Mouse (Mus musculus) forebrain, postnatal 0 days (tissue): ENCODE results near the gene Cggbp1. TPM values are rescaled to one million over a fixed set of nuclear protein-coding genes. Genes with fewer than 3 reads are reported as not detected.

ENCODE experiments used
- ATAC-seq: fragments of 200-750 bp; cut with Nextera tagmentation; 2 replicates; pipeline ENCODE4 v1.8.0; 2017; ENCODE audit warnings: mild to moderate bottlenecking, moderate library complexity
- DNase-seq: peaks from one replicate; pipeline ENCODE4 v3.0.0-alpha.2; 2015
- H3K27ac ChIP-seq: fragments of 300-500 bp; sonication (generic); 2 replicates; pipeline ENCODE4 v1.5.1; 2014; ENCODE audit warnings: low read depth, mild to moderate bottlenecking, antibody characterized with exemption, low read length, moderate library complexity, mixed read lengths
- H3K27me3 ChIP-seq: fragments of 300-500 bp; sonication (generic); 2 replicates; pipeline ENCODE4 v1.6.1; 2014; ENCODE audit warnings: mild to moderate bottlenecking, low read length, mixed read lengths; ENCODE audit not compliant: insufficient read depth
- H3K36me3 ChIP-seq: fragments of 300-500 bp; sonication (generic); 2 replicates; pipeline ENCODE4 v1.6.1; 2014; ENCODE audit warnings: mild to moderate bottlenecking, moderate library complexity; ENCODE audit not compliant: insufficient read depth
- H3K4me1 ChIP-seq: fragments of 300-500 bp; sonication (generic); 2 replicates; pipeline ENCODE4 v1.6.1; 2014; ENCODE audit warnings: antibody characterized with exemption; ENCODE audit not compliant: insufficient read depth
- H3K4me2 ChIP-seq: fragments of 300-500 bp; sonication (generic); 2 replicates; pipeline ENCODE4 v1.6.1; 2014; ENCODE audit warnings: low read depth, mild to moderate bottlenecking, moderate library complexity
- H3K4me3 ChIP-seq: fragments of 300-500 bp; sonication (generic); 2 replicates; pipeline ENCODE4 v1.5.1; 2014; ENCODE audit warnings: low read depth, low read length, mixed read lengths
- H3K9ac ChIP-seq: fragments of 300-500 bp; sonication (generic); 2 replicates; pipeline ENCODE4 v1.6.1; 2014; ENCODE audit warnings: mild to moderate bottlenecking
- H3K9me3 ChIP-seq: fragments of 300-500 bp; sonication (generic); 2 replicates; pipeline ENCODE4 v1.6.1; 2016; ENCODE audit warnings: low read length
- CTCF ChIP-seq: sonication (generic); IDR thresholded peaks from 2 replicates; pipeline ENCODE4 v1.5.1; 2016; ENCODE audit warnings: antibody characterized with exemption, control low read depth, low read depth
- WGBS: fragments of 180-500 bp; shearing (Covaris S2); extraction: QIAGEN DNeasy Blood & Tissue Kit; methylation state at CpG from one replicate; pipeline ENCODE4 v1.1.7; 2014; 5-methylcytosine and 5-hydroxymethylcytosine counted together
- polyA plus RNA-seq: library from polyadenylated mRNA; unstranded; fragments of >200 nt; fragmentation: Nextera tagmentation; extraction: Ambion mirVana; gene quantifications from 2 replicates; pipeline ENCODE4 v1.2.1, GENCODE M21; 2015
- total RNA-seq: library from RNA; depleted of rRNA; stranded (reverse); fragments of >200 nt; gene quantifications from 2 replicates; pipeline ENCODE4 v1.2.3, GENCODE M21; 2014

Cggbp1 gene
- total and polyA plus RNA-seq, 2 experiments from 2014 or later = 50.9 to 82.9 TPM

DNA sequence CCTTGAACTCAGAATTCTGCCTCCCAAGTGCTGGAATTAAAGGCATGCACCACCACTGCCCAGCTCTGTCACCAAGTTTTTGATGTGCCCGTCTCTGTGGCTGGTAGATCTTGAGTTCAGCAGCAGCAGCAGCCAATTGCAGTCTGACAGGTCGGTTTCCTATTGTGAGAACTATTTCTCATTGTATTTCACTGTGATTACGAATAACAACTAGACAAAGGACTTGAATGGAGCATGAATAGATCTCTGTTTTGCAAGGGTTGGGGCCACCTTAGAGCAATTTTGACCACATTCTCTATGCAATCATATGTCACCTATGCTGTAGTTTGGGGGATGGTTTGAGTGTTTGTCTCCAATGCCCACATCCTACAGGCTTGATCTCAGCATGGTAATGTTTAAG, 29.2 kb downstream of the Cggbp1 start:
- Histone ChIP-seq H3K4me1 (no peaks in the 10 kb centered on the region), H3K9ac (no peak overlapping the region), H3K4me2 (no peak overlapping the region), H3K27ac (no peak overlapping the region), H3K27me3 (no peaks in the 10 kb centered on the region), H3K4me3 (no peak overlapping the region), H3K9me3 (no peaks in the 10 kb centered on the region), H3K36me3 (no peaks in the 10 kb centered on the region)
- DNase-seq (no peak), ATAC-seq (no peak)
- no peak for TF ChIP-seq CTCF
- WGBS = 61% methylated on average over 3 of the region's 3 CpGs

- Histone ChIP-seq H3K27me3 (no peaks in the 10 kb centered on the region), H3K4me1 (no peaks in the 10 kb centered on the region), H3K36me3 (no peaks in the 10 kb centered on the region), H3K9me3 (no peaks in the 10 kb centered on the region), H3K4me3 (no peak overlapping the region), H3K27ac (no peak overlapping the region), H3K4me2 (no peak overlapping the region), H3K9ac (no peak overlapping the region)
- TF ChIP-seq CTCF = no peak
- 77% methylated on average over 2 of the region's 2 CpGs for WGBS
- DNase-seq (no peak), ATAC-seq (no peak)
These were observed 29.6 kb downstream of the Cggbp1 start for GRCm38 (mm10) chr16:64881442-64881841.

DNA sequence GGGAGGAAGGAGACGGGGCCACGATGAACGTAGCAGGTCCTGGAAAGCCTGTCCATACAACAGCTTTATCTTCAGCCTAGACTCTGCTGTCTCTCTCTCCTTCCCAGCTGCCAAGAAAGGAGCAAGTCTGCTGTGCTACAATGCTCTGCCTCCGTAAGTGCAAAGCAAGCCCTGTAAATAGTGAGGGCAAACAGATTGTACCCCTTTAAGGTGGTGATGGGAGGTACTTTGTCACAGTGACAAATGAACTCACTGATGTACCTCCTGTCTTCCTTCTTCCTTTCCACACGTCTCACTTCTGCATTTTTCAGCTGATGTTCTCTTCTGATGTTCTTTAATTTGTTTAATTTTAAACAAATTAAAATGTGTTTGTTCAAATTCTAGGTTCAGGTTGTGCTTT, 32.1 kb downstream of the Cggbp1 start:
- Histone ChIP-seq H3K36me3 (no peaks in the 10 kb centered on the region), H3K27me3 (no peaks in the 10 kb centered on the region), H3K4me3 (no peak overlapping the region), H3K27ac (no peak overlapping the region), H3K9ac (no peak overlapping the region), H3K9me3 (no peaks in the 10 kb centered on the region), H3K4me1 (no peaks in the 10 kb centered on the region), H3K4me2 (no peak overlapping the region)
- DNase-seq (no peak), ATAC-seq (no peak)
- no peak for TF ChIP-seq CTCF
- WGBS = 75% methylated on average over 5 of the region's 5 CpGs

GRCm38 (mm10) chr16:64884420-64884838, 32.6 kb downstream of the Cggbp1 start:
- H3K9me3 ChIP-seq = no peaks in the 10 kb centered on the region
- WGBS = 21% methylated on average over 3 of the region's 3 CpGs
- no peak for TF ChIP-seq CTCF
- H3K9ac ChIP-seq = no peak overlapping the region
- no peak for DNase-seq
- H3K4me3 ChIP-seq = no peak overlapping the region
- no peak overlapping the region for H3K4me2 ChIP-seq
- no peak for ATAC-seq
- no peak overlapping the region for H3K27ac ChIP-seq
- no peaks in the 10 kb centered on the region for H3K27me3 ChIP-seq
- H3K4me1 ChIP-seq = no peaks in the 10 kb centered on the region
- no peaks in the 10 kb centered on the region for H3K36me3 ChIP-seq

DNA sequence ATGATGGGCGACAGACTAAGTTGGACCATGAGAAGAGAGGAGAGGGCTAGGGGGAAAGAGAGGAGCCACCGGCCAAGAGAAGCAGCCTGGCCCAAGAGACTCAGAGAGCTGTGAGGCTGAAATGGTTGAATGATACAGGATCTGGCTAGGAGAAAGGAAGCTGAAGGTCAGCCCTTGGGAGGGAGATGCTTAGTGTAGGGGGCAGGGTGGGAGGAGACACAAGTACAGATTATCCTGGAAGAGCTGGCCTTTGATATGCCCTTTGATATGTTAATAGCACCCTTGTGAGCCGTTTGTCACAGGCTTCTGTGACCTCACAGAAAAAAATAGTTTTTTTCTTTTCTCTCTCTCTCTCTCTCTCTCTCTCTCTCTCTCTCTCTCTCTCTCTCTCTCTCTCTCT, 33.3 kb downstream of the Cggbp1 start:
- Histone ChIP-seq H3K4me1 (no peaks in the 10 kb centered on the region), H3K9ac (no peak overlapping the region), H3K9me3 (no peaks in the 10 kb centered on the region), H3K27ac (no peak overlapping the region), H3K36me3 (no peaks in the 10 kb centered on the region), H3K27me3 (no peaks in the 10 kb centered on the region), H3K4me2 (no peak overlapping the region), H3K4me3 (no peak overlapping the region)
- 32% methylated on average over 3 of the region's 3 CpGs for WGBS
- DNase-seq (no peak), ATAC-seq (no peak)
- TF ChIP-seq CTCF = no peak

- Histone ChIP-seq H3K9ac (no peak overlapping the region), H3K27ac (no peak overlapping the region), H3K4me1 (no peaks in the 10 kb centered on the region), H3K4me2 (no peak overlapping the region), H3K36me3 (no peaks in the 10 kb centered on the region), H3K27me3 (no peaks in the 10 kb centered on the region), H3K9me3 (no peaks in the 10 kb centered on the region), H3K4me3 (no peak overlapping the region)
- ATAC-seq (no peak), DNase-seq (no peak)
- WGBS = 46% methylated on average over 4 of the region's 4 CpGs
- TF ChIP-seq CTCF = no peak
These were observed 33.8 kb downstream of the Cggbp1 start for GRCm38 (mm10) chr16:64885547-64885946.

DNA sequence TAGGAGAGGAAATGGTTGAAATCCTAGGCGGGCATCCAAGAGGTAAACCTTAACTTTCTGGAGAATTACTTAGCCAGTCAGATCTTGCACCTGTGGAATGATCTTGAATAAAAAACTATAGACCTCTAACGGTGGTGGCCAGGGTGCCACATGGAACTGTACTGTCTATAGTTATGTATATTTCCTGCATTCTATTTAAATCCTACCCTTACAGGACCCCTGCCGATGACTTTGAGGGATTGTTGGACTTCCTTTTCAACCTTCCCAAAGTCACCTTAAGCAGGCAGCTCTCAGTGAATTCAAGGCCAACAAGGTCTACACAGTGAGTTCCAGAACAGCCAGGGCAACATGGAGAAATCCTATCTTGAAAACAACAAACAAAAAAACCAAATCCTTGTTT, 37.7 kb downstream of the Cggbp1 start:
- H3K36me3 ChIP-seq = no peaks in the 10 kb centered on the region
- no peaks in the 10 kb centered on the region for H3K9me3 ChIP-seq
- H3K4me3 ChIP-seq = no peak overlapping the region
- H3K4me1 ChIP-seq = no peaks in the 10 kb centered on the region
- DNase-seq (no peak), ATAC-seq (no peak)
- H3K27ac ChIP-seq = no peak overlapping the region
- H3K27me3 ChIP-seq = no peaks in the 10 kb centered on the region
- H3K4me2 ChIP-seq = no peak overlapping the region
- WGBS = 97% methylated on average over 3 of the region's 3 CpGs
- no peak for TF ChIP-seq CTCF
- no peak overlapping the region for H3K9ac ChIP-seq

GRCm38 (mm10) chr16:64899084-64899483, 47.3 kb downstream of the Cggbp1 start:
- peak; percentile 23; the same call in 1 of the 2 replicates for TF ChIP-seq CTCF
- no peak overlapping the region for H3K4me3 ChIP-seq
- 88% methylated on average over 2 of the region's 2 CpGs for WGBS

More at GRCm38 (mm10) chr16:64899084-64899483, 47.3 kb downstream of the Cggbp1 start:
- no peaks in the 10 kb centered on the region for H3K36me3 ChIP-seq
- no peak overlapping the region for H3K4me2 ChIP-seq
- H3K27ac ChIP-seq = no peak overlapping the region
- H3K9me3 ChIP-seq = no peaks in the 10 kb centered on the region
- no peak overlapping the region for H3K9ac ChIP-seq
- no peaks in the 10 kb centered on the region for H3K4me1 ChIP-seq
- H3K27me3 ChIP-seq = no peaks in the 10 kb centered on the region
- DNase-seq (no peak), ATAC-seq (no peak)
